Mouse (Mus musculus) megakaryocyte, embryonic 14.5 days (primary cell): ENCODE measurements at regions not wholly inside any gene's neighbourhood (a gene's known extent, or its start where the extent isn't known, plus 50 kb on each side); places are given as distances from the start of the nearest gene placed in this dataset.

Experiments
- FLI1 ChIP-seq: IDR thresholded peaks from 2 replicates; pipeline ENCODE4 v1.6.1; 2012; ENCODE audit warnings: low read length, inconsistent platforms, mixed read lengths
- GATA1 ChIP-seq: IDR thresholded peaks from 3 replicates; pipeline ENCODE4 v1.6.1; 2012; ENCODE audit warnings: mixed read lengths, low read length, inconsistent platforms, borderline replicate concordance

GRCm38 (mm10) chr14:24824351-24824750 is 337.4 kb downstream of the Rps24 start:
- TF ChIP-seq GATA1, result no peak
- no peak for TF ChIP-seq FLI1
